Mouse (Mus musculus): ENCODE measurements at regions not wholly inside any gene's neighbourhood (a gene's known extent, or its start where the extent isn't known, plus 50 kb on each side); places are given as distances from the start of the nearest gene placed in this dataset.

- Histone ChIP-seq H3K4me1 (ENCODE audit: control insufficient read depth, insufficient read depth, insufficient read length, low read length) (no peaks in the 10 kb centered on the region), H3K4me3 (ENCODE audit: low read depth, low read length) (no peak overlapping the region), H3K36me3 (ENCODE audit: control insufficient read depth, insufficient read depth, low read length) (no peaks in the 10 kb centered on the region), H3K27me3 (ENCODE audit: control insufficient read depth, insufficient read depth, low read length) (no peaks in the 10 kb centered on the region), H3K27ac (ENCODE audit: insufficient read depth, low read depth, low read length) (no peak overlapping the region)
- 75% methylated on average over 3 of the region's 3 CpGs for WGBS
- no peak for TF ChIP-seq POLR2A (IDR thresholded peaks at IDR 0.05; ENCODE audit: low read depth, low read length)
- no peak for TF ChIP-seq CTCF (IDR thresholded peaks at IDR 0.05; ENCODE audit: extremely low read depth, insufficient read length, insufficient replicate concordance, low read depth, low read length)
Observed at GRCm38 (mm10) chr12:35656563-35656962, 121.7 kb upstream of the Ahr start.

GRCm38 (mm10) chr12:35649772-35650171 is 114.9 kb upstream of the Ahr start:
- 49% methylated on average over 3 of the region's 3 CpGs for WGBS
- no peak overlapping the region for H3K27ac ChIP-seq (ENCODE audit: insufficient read depth, low read depth, low read length)
- TF ChIP-seq CTCF (IDR thresholded peaks at IDR 0.05; ENCODE audit: extremely low read depth, insufficient read length, insufficient replicate concordance, low read depth, low read length) (no peak), POLR2A (IDR thresholded peaks at IDR 0.05; ENCODE audit: low read depth, low read length) (no peak)
- no peaks in the 10 kb centered on the region for H3K4me1 ChIP-seq (ENCODE audit: control insufficient read depth, insufficient read depth, insufficient read length, low read length)
- no peak overlapping the region for H3K4me3 ChIP-seq (ENCODE audit: low read depth, low read length)
- no peaks in the 10 kb centered on the region for H3K36me3 ChIP-seq (ENCODE audit: control insufficient read depth, insufficient read depth, low read length)
- H3K27me3 ChIP-seq (ENCODE audit: control insufficient read depth, insufficient read depth, low read length), result no peaks in the 10 kb centered on the region

DNA sequence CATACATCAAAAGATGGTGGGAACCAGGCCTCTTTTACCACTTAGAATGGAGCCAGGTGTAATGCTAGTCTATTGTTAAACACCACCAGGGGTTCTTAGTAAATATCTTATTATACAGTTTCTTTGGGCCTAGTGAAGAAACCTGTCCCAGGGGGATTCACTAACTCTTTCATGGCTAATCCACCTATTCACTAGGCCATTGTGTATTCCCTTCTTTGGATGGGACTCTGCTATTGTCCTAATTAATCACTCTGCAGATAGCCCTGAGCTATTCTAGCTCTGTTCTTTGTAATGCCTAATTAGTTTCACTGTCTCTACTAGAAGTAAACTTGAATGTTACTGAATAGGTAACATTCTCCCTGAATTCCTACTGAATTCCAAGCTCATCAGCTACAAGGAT is 107.6 kb upstream of the Ahr start:
- H3K27ac ChIP-seq (ENCODE audit: insufficient read depth, low read depth, low read length), result no peak overlapping the region
- no peak for TF ChIP-seq CTCF (IDR thresholded peaks at IDR 0.05; ENCODE audit: extremely low read depth, insufficient read length, insufficient replicate concordance, low read depth, low read length)
- TF ChIP-seq POLR2A (IDR thresholded peaks at IDR 0.05; ENCODE audit: low read depth, low read length), result no peak
- no peaks in the 10 kb centered on the region for H3K36me3 ChIP-seq (ENCODE audit: control insufficient read depth, insufficient read depth, low read length)
- no peaks in the 10 kb centered on the region for H3K27me3 ChIP-seq (ENCODE audit: control insufficient read depth, insufficient read depth, low read length)
- H3K4me3 ChIP-seq (ENCODE audit: low read depth, low read length), result no peak overlapping the region
- no peaks in the 10 kb centered on the region for H3K4me1 ChIP-seq (ENCODE audit: control insufficient read depth, insufficient read depth, insufficient read length, low read length)

- H3K27me3 ChIP-seq (ENCODE audit: control insufficient read depth, insufficient read depth, low read length), result no peaks in the 10 kb centered on the region
- 62% methylated on average over 1 of the region's 1 CpGs for WGBS
- TF ChIP-seq POLR2A (IDR thresholded peaks at IDR 0.05; ENCODE audit: low read depth, low read length) (no peak), CTCF (IDR thresholded peaks at IDR 0.05; ENCODE audit: extremely low read depth, insufficient read length, insufficient replicate concordance, low read depth, low read length) (no peak)
- H3K4me1 ChIP-seq (ENCODE audit: control insufficient read depth, insufficient read depth, insufficient read length, low read length), result no peaks in the 10 kb centered on the region
- H3K36me3 ChIP-seq (ENCODE audit: control insufficient read depth, insufficient read depth, low read length), result no peaks in the 10 kb centered on the region
- H3K4me3 ChIP-seq (ENCODE audit: low read depth, low read length), result no peak overlapping the region
- no peak overlapping the region for H3K27ac ChIP-seq (ENCODE audit: insufficient read depth, low read depth, low read length)
Observed at GRCm38 (mm10) chr12:35641741-35642140, 106.9 kb upstream of the Ahr start.

GRCm38 (mm10) chr12:35640911-35641345 is 106.1 kb upstream of the Ahr start:
- Histone ChIP-seq H3K4me3 (ENCODE audit: low read depth, low read length) (no peak overlapping the region), H3K36me3 (ENCODE audit: control insufficient read depth, insufficient read depth, low read length) (no peaks in the 10 kb centered on the region), H3K27me3 (ENCODE audit: control insufficient read depth, insufficient read depth, low read length) (no peaks in the 10 kb centered on the region), H3K27ac (ENCODE audit: insufficient read depth, low read depth, low read length) (no peak overlapping the region), H3K4me1 (ENCODE audit: control insufficient read depth, insufficient read depth, insufficient read length, low read length) (no peaks in the 10 kb centered on the region)
- WGBS, result 56% methylated on average over 3 of the region's 3 CpGs
- no peak for TF ChIP-seq CTCF (IDR thresholded peaks at IDR 0.05; ENCODE audit: extremely low read depth, insufficient read length, insufficient replicate concordance, low read depth, low read length)
- TF ChIP-seq POLR2A (IDR thresholded peaks at IDR 0.05; ENCODE audit: low read depth, low read length), result no peak

- no peak overlapping the region for H3K4me3 ChIP-seq (ENCODE audit: low read depth, low read length)
- no peaks in the 10 kb centered on the region for H3K27me3 ChIP-seq (ENCODE audit: control insufficient read depth, insufficient read depth, low read length)
- no peaks in the 10 kb centered on the region for H3K4me1 ChIP-seq (ENCODE audit: control insufficient read depth, insufficient read depth, insufficient read length, low read length)
- TF ChIP-seq CTCF (IDR thresholded peaks at IDR 0.05; ENCODE audit: extremely low read depth, insufficient read length, insufficient replicate concordance, low read depth, low read length), result no peak
- no peak for TF ChIP-seq POLR2A (IDR thresholded peaks at IDR 0.05; ENCODE audit: low read depth, low read length)
- no peaks in the 10 kb centered on the region for H3K36me3 ChIP-seq (ENCODE audit: control insufficient read depth, insufficient read depth, low read length)
- no peak overlapping the region for H3K27ac ChIP-seq (ENCODE audit: insufficient read depth, low read depth, low read length)
- WGBS, result 68% methylated on average over 3 of the region's 3 CpGs
Observed at GRCm38 (mm10) chr12:35623484-35623883, 88.6 kb upstream of the Ahr start.

DNA sequence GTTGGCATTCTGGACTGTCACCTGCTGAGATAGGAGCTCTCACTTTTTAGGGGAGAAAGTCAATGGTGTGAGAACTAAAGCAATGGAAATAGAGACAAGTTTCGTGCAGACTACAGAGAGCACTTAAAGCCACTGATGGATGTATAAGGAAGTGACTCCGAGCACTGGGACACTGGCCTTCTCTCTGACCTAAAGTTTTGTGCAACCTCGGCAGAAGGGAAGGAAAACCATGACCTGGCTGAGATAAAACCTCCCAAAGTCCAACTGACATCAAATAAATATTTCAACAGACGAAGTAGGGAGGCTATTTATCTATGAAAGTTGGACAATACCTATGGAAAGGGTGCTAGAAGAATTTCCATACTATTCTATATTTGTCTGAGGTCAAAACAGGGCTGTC is 80.0 kb upstream of the Ahr start:
- Histone ChIP-seq H3K27me3 (ENCODE audit: control insufficient read depth, insufficient read depth, low read length) (no peaks in the 10 kb centered on the region), H3K4me3 (ENCODE audit: low read depth, low read length) (no peak overlapping the region), H3K4me1 (ENCODE audit: control insufficient read depth, insufficient read depth, insufficient read length, low read length) (no peaks in the 10 kb centered on the region), H3K36me3 (ENCODE audit: control insufficient read depth, insufficient read depth, low read length) (no peaks in the 10 kb centered on the region), H3K27ac (ENCODE audit: insufficient read depth, low read depth, low read length) (no peak overlapping the region)
- WGBS, result 59% methylated on average over 4 of the region's 4 CpGs
- TF ChIP-seq POLR2A (IDR thresholded peaks at IDR 0.05; ENCODE audit: low read depth, low read length) (no peak), CTCF (IDR thresholded peaks at IDR 0.05; ENCODE audit: extremely low read depth, insufficient read length, insufficient replicate concordance, low read depth, low read length) (no peak)

- Histone ChIP-seq H3K4me3 (ENCODE audit: low read depth, low read length) (no peak overlapping the region), H3K36me3 (ENCODE audit: control insufficient read depth, insufficient read depth, low read length) (no peaks in the 10 kb centered on the region), H3K4me1 (ENCODE audit: control insufficient read depth, insufficient read depth, insufficient read length, low read length) (no peaks in the 10 kb centered on the region), H3K27me3 (ENCODE audit: control insufficient read depth, insufficient read depth, low read length) (no peaks in the 10 kb centered on the region), H3K27ac (ENCODE audit: insufficient read depth, low read depth, low read length) (no peak overlapping the region)
- TF ChIP-seq POLR2A (IDR thresholded peaks at IDR 0.05; ENCODE audit: low read depth, low read length), result no peak
- no peak for TF ChIP-seq CTCF (IDR thresholded peaks at IDR 0.05; ENCODE audit: extremely low read depth, insufficient read length, insufficient replicate concordance, low read depth, low read length)
- 30% methylated on average over 1 of the region's 1 CpGs for WGBS
Observed at GRCm38 (mm10) chr12:35607652-35608051, 72.8 kb upstream of the Ahr start.
